8 mouse cellular contexts compared by ENCODE assay signal in the genomic region with DNA sequence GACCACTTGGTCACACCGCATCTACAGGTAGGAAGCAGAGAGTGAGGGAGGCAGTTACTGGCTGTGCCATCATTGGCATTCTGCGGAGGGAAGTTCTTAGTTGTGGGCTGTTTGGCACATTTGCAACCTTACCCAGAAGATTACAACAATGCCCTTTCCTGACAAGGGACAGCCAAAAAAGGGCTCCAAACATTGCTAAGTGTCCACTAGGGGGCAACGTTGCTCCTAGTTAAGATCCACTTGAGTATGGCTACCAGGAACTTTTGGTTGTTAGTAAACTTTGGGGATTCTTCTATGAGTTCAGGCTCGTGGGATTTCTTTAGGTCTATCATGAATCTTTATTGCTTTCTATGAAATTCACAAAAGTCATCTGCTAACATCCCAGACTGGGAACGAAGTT.
DNase-seq lines count a peak whose midpoint lies in the region; ATAC-seq lines count a peak whose summit lies in the region.

No protein-coding gene starts in this region.

- no peak overlapping the region for H3K4me3 ChIP-seq in hindbrain, embryonic 10.5 days
- H3K4me3 ChIP-seq in hindbrain, embryonic 13.5 days, result no peak overlapping the region
- no peak overlapping the region for H3K4me3 ChIP-seq in neural tube, embryonic 11.5 days (ENCODE audit: low read depth, low read length)

- H3K4me2 ChIP-seq in hindbrain, embryonic 13.5 days, result no peak overlapping the region
- H3K4me2 ChIP-seq in neural tube, embryonic 11.5 days (ENCODE audit: low read depth), result no peak overlapping the region

- H3K27ac ChIP-seq in hindbrain, embryonic 10.5 days, result no peak overlapping the region
- H3K27ac ChIP-seq in hindbrain, embryonic 13.5 days, result no peak overlapping the region
- no peak overlapping the region for H3K27ac ChIP-seq in neural tube, embryonic 11.5 days (ENCODE audit: low read depth, low read length)

- whole genome bisulfite sequencing in hindbrain, embryonic 10.5 days, result 40% methylated on average over 5 of the region's 5 CpGs
- WGBS in hindbrain, embryonic 13.5 days, result 36% methylated on average over 5 of the region's 5 CpGs
- 42% methylated on average over 5 of the region's 5 CpGs for WGBS in neural tube, embryonic 11.5 days

- DNase-seq in hindbrain, embryonic 10.5 days (ENCODE audit: low spot score), result peak; percentile 52
- DNase-seq in ES-CJ7 (ENCODE audit: low read depth, low spot score), result peak; percentile 69
- peak; percentile 8 for DNase-seq in c-Kit-positive CD71-positive TER-119-negative erythroid progenitor cells, embryonic 14.5 days (ENCODE audit: low read depth)
- DNase-seq in forelimb bud, embryonic 11.5 days (ENCODE audit: low read depth, low spot score), result peak; percentile 72
- DNase-seq in layer of hippocampus, postnatal 36 days, result peak; percentile 9 to 13
- DNase-seq in neural tube, embryonic 11.5 days (ENCODE audit: low spot score), result peak; percentile 63
- DNase-seq in thymus, postnatal 4 days, result peak; percentile 48

- H3K4me1 ChIP-seq in hindbrain, embryonic 10.5 days (replicated peaks), result no peaks in the 10 kb centered on the region
- no peaks in the 10 kb centered on the region for H3K4me1 ChIP-seq in hindbrain, embryonic 13.5 days (replicated peaks)
- no peaks in the 10 kb centered on the region for H3K4me1 ChIP-seq in neural tube, embryonic 11.5 days (ENCODE audit: control insufficient read depth, insufficient read depth, low read length)

- H3K36me3 ChIP-seq in hindbrain, embryonic 10.5 days, result no peaks in the 10 kb centered on the region
- H3K36me3 ChIP-seq in hindbrain, embryonic 13.5 days, result no peaks in the 10 kb centered on the region
- no peaks in the 10 kb centered on the region for H3K36me3 ChIP-seq in neural tube, embryonic 11.5 days (ENCODE audit: control insufficient read depth, insufficient read depth, low read length)

- H3K27me3 ChIP-seq in hindbrain, embryonic 10.5 days (ENCODE audit: insufficient read depth, poor library complexity, severe bottlenecking), result no peaks in the 10 kb centered on the region
- no peaks in the 10 kb centered on the region for H3K27me3 ChIP-seq in hindbrain, embryonic 13.5 days
- H3K27me3 ChIP-seq in neural tube, embryonic 11.5 days (ENCODE audit: control insufficient read depth, insufficient read depth, low read length), result no peaks in the 10 kb centered on the region

- no peak overlapping the region for H3K9ac ChIP-seq in hindbrain, embryonic 13.5 days
- no peak overlapping the region for H3K9ac ChIP-seq in neural tube, embryonic 11.5 days (ENCODE audit: low read length)

- H3K9me3 ChIP-seq in hindbrain, embryonic 10.5 days, result peaks cover 6% of the 10 kb centered on the region; the same call in 1 of the 2 replicates
- H3K9me3 ChIP-seq in hindbrain, embryonic 13.5 days, result 0 out of 2 replicates have a peak, but pooled peaks cover 7% of the 10 kb centered on the region
- no peaks in the 10 kb centered on the region for H3K9me3 ChIP-seq in neural tube, embryonic 11.5 days (ENCODE audit: control insufficient read depth, low read length)

- no peak for ATAC-seq in hindbrain, embryonic 13.5 days (ENCODE audit: low FRiP score)
- ATAC-seq in neural tube, embryonic 11.5 days (ENCODE audit: insufficient read depth, low FRiP score, low TSS enrichment), result 0 out of 2 replicates have a peak, but pooled peaks have one; percentile 23

Comparison
In these comparisons a context has a peak if more than half of its experiments do, and no peak if none do; other contexts are left out.
1. DNase-seq: peak in every context shown above with its lines; median percentile 72 in forelimb bud, embryonic 11.5 days; 69 in ES-CJ7; 63 in neural tube, embryonic 11.5 days; 52 in hindbrain, embryonic 10.5 days; 48 in thymus, postnatal 4 days; 11 in layer of hippocampus, postnatal 36 days; 8 in c-Kit-positive CD71-positive TER-119-negative erythroid progenitor cells, embryonic 14.5 days.